Mouse (Mus musculus): ENCODE measurements around the gene Ubl3. TPM values are rescaled to one million over a fixed set of nuclear protein-coding genes. Genes with fewer than 3 reads are reported as not detected.

Ubl3 gene
- polyA plus RNA-seq, 1 experiment, result 43.3 TPM

DNA sequence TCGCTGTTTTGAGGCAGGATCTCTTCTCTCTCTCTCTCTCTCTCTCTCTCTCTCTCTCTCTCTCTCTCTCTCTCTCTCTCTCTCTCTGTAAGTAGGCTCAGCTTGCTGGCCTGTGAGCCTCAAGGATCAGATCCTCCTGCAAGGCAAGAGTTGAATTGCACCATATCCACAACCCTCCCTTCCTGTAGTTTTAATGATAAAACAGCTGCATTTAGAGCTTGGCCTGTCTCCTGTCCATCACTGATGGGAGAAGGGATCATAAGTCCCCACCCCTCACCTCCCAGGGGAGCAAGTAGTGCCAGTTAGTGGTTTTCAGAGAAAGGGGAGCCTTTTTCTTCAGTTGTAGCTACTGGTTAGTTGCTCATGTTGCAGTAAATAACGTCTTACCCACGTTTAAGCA lies 11.5 kb upstream of the Ubl3 start:
- Histone ChIP-seq H3K4me2 (ENCODE audit: low read depth) (peak overlapping the region; percentile 65), H3K36me3 (ENCODE audit: control insufficient read depth, insufficient read depth) (no peaks in the 10 kb centered on the region), H3ac (ENCODE audit: control insufficient read depth, insufficient read length) (no peak overlapping the region), H3K79me2 (ENCODE audit: control insufficient read depth, insufficient read depth) (no peaks in the 10 kb centered on the region), H3K4me3 (no peak overlapping the region), H3K27me3 (ENCODE audit: control insufficient read depth, insufficient read depth, insufficient read length) (no peaks in the 10 kb centered on the region)
- TF ChIP-seq TCF3 (IDR thresholded peaks at IDR 0.05; ENCODE audit: insufficient read length, low read depth) (no peak), E2F4 (IDR thresholded peaks at IDR 0.05; ENCODE audit: insufficient read depth) (no peak), CEBPB (IDR thresholded peaks at IDR 0.05; ENCODE audit: insufficient read depth, poor library complexity, severe bottlenecking) (peak; percentile 91), REST (IDR thresholded peaks at IDR 0.05; ENCODE audit: insufficient read depth, insufficient read length) (no peak), MYOG (IDR thresholded peaks at IDR 0.05; ENCODE audit: control insufficient read depth in 1 of 3, insufficient read depth in 1 of 3, insufficient read length in 2 of 3, low read depth in 2 of 3) (no peak), SRF (IDR thresholded peaks at IDR 0.05; ENCODE audit: control insufficient read depth, insufficient read length, low read depth) (no peak), MAX (IDR thresholded peaks at IDR 0.05; ENCODE audit: low read depth) (no peak), POLR2A (IDR thresholded peaks at IDR 0.05; ENCODE audit: insufficient read length, low read depth) (no peak), MYOD1 (IDR thresholded peaks at IDR 0.05; ENCODE audit: control insufficient read depth in 1 of 3, insufficient read length in 2 of 3, low read depth in 2 of 3) (peak in 2 of 3 experiments; percentile 17 to 64), TCF12 (IDR thresholded peaks at IDR 0.05; ENCODE audit: insufficient read depth, poor library complexity, severe bottlenecking) (peak; percentile 18), USF1 (IDR thresholded peaks at IDR 0.05; ENCODE audit: low read depth) (no peak), POLR2AphosphoS2 (IDR thresholded peaks at IDR 0.05; ENCODE audit: insufficient read length, low read depth) (no peak)

DNA sequence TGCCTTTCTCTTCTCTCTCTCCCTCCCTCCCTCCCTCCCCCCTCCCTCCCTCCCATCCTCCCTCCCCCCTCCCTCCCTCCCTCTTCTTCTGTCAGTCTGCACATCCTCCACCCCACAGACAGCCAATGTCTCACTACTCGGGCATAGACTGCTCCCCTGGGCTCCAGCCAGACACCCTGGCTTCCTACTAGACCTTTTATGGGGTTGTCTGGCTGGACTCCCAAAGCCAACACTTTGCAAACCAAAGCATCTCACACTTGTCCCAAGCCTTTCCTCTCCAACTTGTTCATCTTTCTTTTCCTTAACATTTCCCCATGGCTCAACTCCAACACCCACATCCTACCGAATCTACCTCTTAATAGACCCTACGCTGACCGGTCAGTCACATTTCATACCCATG lies 10.7 kb upstream of the Ubl3 start:
- no peaks in the 10 kb centered on the region for H3K36me3 ChIP-seq (ENCODE audit: control insufficient read depth, insufficient read depth)
- TF ChIP-seq MYOG (IDR thresholded peaks at IDR 0.05; ENCODE audit: control insufficient read depth in 1 of 3, insufficient read depth in 1 of 3, insufficient read length in 2 of 3, low read depth in 2 of 3), result no peak
- TF ChIP-seq CEBPB (IDR thresholded peaks at IDR 0.05; ENCODE audit: insufficient read depth, poor library complexity, severe bottlenecking), result no peak
- peak; percentile 70 for TF ChIP-seq SRF (IDR thresholded peaks at IDR 0.05; ENCODE audit: control insufficient read depth, insufficient read length, low read depth)
- no peak for TF ChIP-seq POLR2A (IDR thresholded peaks at IDR 0.05; ENCODE audit: insufficient read length, low read depth)
- peak overlapping the region; percentile 65 for H3K4me2 ChIP-seq (ENCODE audit: low read depth)
- H3ac ChIP-seq (ENCODE audit: control insufficient read depth, insufficient read length), result no peak overlapping the region
- H3K4me3 ChIP-seq, result no peak overlapping the region
- no peaks in the 10 kb centered on the region for H3K27me3 ChIP-seq (ENCODE audit: control insufficient read depth, insufficient read depth, insufficient read length)
- no peaks in the 10 kb centered on the region for H3K79me2 ChIP-seq (ENCODE audit: control insufficient read depth, insufficient read depth)

DNA sequence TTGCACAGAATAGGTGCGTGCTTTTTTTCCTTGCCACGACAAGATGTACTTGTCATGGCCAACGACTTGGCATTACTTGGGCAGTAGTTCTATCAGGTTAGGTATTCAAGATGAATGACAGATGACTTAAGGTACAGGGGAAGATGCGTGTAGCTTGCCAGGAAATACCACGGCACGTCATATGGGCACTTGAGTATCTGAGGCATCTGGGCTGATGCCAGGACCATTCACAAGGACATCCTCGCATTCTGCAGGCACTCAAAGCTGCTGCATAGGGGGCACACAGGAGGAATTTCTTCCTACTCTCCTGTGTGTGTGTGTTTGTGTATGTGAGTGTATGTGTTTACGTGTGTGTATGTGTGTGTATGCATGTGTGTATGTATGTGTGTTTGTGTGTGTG lies 9.6 kb upstream of the Ubl3 start:
- Histone ChIP-seq H3K4me3 (no peak overlapping the region), H3K79me2 (ENCODE audit: control insufficient read depth, insufficient read depth) (no peaks in the 10 kb centered on the region), H3ac (ENCODE audit: control insufficient read depth, insufficient read length) (no peak overlapping the region), H3K4me2 (ENCODE audit: low read depth) (peak overlapping the region; percentile 37), H3K36me3 (ENCODE audit: control insufficient read depth, insufficient read depth) (no peaks in the 10 kb centered on the region), H3K27me3 (ENCODE audit: control insufficient read depth, insufficient read depth, insufficient read length) (no peaks in the 10 kb centered on the region)
- TF ChIP-seq POLR2A (IDR thresholded peaks at IDR 0.05; ENCODE audit: insufficient read length, low read depth), result no peak
- TF ChIP-seq USF1 (IDR thresholded peaks at IDR 0.05; ENCODE audit: low read depth), result no peak
- no peak for TF ChIP-seq E2F4 (IDR thresholded peaks at IDR 0.05; ENCODE audit: insufficient read depth)
- no peak for TF ChIP-seq TCF3 (IDR thresholded peaks at IDR 0.05; ENCODE audit: insufficient read length, low read depth)
- no peak for TF ChIP-seq MAX (IDR thresholded peaks at IDR 0.05; ENCODE audit: low read depth)

DNA sequence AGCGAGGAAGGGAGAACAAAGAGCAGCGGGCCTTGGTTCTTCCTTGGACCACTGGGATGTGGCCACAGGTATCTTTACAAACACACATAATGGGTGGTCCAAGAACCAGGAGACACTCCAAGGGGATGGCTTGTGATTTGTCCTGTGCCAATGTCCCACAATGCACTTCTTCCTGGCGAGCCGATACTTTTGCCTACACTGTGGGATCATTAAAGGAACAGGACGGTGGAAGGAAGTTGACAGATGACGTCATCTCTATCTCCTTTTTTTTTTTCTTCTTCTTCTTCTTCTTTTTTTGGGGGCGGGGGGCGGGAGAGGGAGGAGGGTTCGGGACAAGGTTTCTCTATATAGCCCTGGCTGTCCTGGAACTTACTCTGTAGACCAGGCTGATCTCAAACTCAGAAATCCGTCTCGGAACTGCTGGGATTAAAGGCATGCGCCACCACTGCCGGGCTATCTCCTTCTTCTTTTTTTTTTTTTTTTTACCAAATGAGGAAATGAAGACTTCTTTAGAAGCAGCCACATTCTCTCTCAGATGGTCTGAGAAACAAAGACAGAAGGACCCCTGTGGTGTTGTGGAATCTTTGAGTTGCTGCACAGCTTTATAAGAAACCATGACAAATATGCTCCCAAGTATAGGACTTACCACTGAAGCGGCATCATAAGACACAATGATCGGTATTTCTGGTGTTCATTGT lies 6.8 kb upstream of the Ubl3 start:
- H3K36me3 ChIP-seq (ENCODE audit: control insufficient read depth, insufficient read depth), result no peaks in the 10 kb centered on the region
- no peak overlapping the region for H3K4me3 ChIP-seq
- H3K27me3 ChIP-seq (ENCODE audit: control insufficient read depth, insufficient read depth, insufficient read length), result no peaks in the 10 kb centered on the region
- no peak overlapping the region for H3ac ChIP-seq (ENCODE audit: control insufficient read depth, insufficient read length)
- no peaks in the 10 kb centered on the region for H3K79me2 ChIP-seq (ENCODE audit: control insufficient read depth, insufficient read depth)
- TF ChIP-seq USF1 (IDR thresholded peaks at IDR 0.05; ENCODE audit: low read depth) (no peak), POLR2A (IDR thresholded peaks at IDR 0.05; ENCODE audit: insufficient read length, low read depth) (no peak), POLR2AphosphoS2 (IDR thresholded peaks at IDR 0.05; ENCODE audit: insufficient read length, low read depth) (no peak), REST (IDR thresholded peaks at IDR 0.05; ENCODE audit: insufficient read depth, insufficient read length) (no peak), CEBPB (IDR thresholded peaks at IDR 0.05; ENCODE audit: insufficient read depth, poor library complexity, severe bottlenecking) (no peak), SRF (IDR thresholded peaks at IDR 0.05; ENCODE audit: control insufficient read depth, insufficient read length, low read depth) (no peak)
- no peak overlapping the region for H3K4me2 ChIP-seq (ENCODE audit: low read depth)

DNA sequence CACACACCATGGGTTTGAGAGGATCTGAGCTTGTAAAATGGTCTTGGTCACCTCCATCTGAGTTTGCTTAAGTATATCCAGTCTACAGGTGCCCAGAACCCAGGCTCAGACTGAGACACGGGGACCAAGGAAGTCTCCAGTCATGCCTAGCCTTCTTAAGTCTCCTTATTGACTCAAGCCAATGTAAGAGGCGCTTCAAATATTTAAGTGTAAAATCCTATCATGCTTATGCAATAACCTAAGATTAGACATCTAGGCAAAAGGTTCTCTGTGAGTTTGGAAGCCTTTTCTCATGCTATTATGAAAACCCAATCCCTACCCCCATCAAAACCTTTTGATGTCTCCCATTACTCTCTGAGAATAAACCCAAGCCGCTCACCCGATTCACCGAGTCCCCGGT lies 5.9 kb upstream of the Ubl3 start:
- H3K4me2 ChIP-seq (ENCODE audit: low read depth), result no peak overlapping the region
- no peak for TF ChIP-seq CEBPB (IDR thresholded peaks at IDR 0.05; ENCODE audit: insufficient read depth, poor library complexity, severe bottlenecking)
- no peak for TF ChIP-seq POLR2AphosphoS2 (IDR thresholded peaks at IDR 0.05; ENCODE audit: insufficient read length, low read depth)
- no peak for TF ChIP-seq MYOG (IDR thresholded peaks at IDR 0.05; ENCODE audit: control insufficient read depth in 1 of 3, insufficient read depth in 1 of 3, insufficient read length in 2 of 3, low read depth in 2 of 3)
- TF ChIP-seq SRF (IDR thresholded peaks at IDR 0.05; ENCODE audit: control insufficient read depth, insufficient read length, low read depth), result no peak
- no peak for TF ChIP-seq USF1 (IDR thresholded peaks at IDR 0.05; ENCODE audit: low read depth)
- no peak for TF ChIP-seq E2F4 (IDR thresholded peaks at IDR 0.05; ENCODE audit: insufficient read depth)
- no peak for TF ChIP-seq POLR2A (IDR thresholded peaks at IDR 0.05; ENCODE audit: insufficient read length, low read depth)
- TF ChIP-seq MAX (IDR thresholded peaks at IDR 0.05; ENCODE audit: low read depth), result no peak
- no peak for TF ChIP-seq TCF12 (IDR thresholded peaks at IDR 0.05; ENCODE audit: insufficient read depth, poor library complexity, severe bottlenecking)
- TF ChIP-seq REST (IDR thresholded peaks at IDR 0.05; ENCODE audit: insufficient read depth, insufficient read length), result no peak
- TF ChIP-seq TCF3 (IDR thresholded peaks at IDR 0.05; ENCODE audit: insufficient read length, low read depth), result no peak
- TF ChIP-seq MYOD1 (IDR thresholded peaks at IDR 0.05; ENCODE audit: control insufficient read depth in 1 of 3, insufficient read length in 2 of 3, low read depth in 2 of 3), result no peak
- no peaks in the 10 kb centered on the region for H3K36me3 ChIP-seq (ENCODE audit: control insufficient read depth, insufficient read depth)
- no peaks in the 10 kb centered on the region for H3K79me2 ChIP-seq (ENCODE audit: control insufficient read depth, insufficient read depth)
- no peak overlapping the region for H3K4me3 ChIP-seq
- H3ac ChIP-seq (ENCODE audit: control insufficient read depth, insufficient read length), result no peak overlapping the region
- H3K27me3 ChIP-seq (ENCODE audit: control insufficient read depth, insufficient read depth, insufficient read length), result no peaks in the 10 kb centered on the region

All from myocyte (in vitro differentiated cells).